Mouse (Mus musculus) hindbrain, embryonic 15.5 days (tissue): ENCODE measurements around the gene Cd163. TPM values are rescaled to one million over a fixed set of nuclear protein-coding genes. Genes with fewer than 3 reads are reported as not detected.

ENCODE experiments used
- ATAC-seq: fragments of 200-750 bp; cut with Nextera tagmentation; 2 replicates; pipeline ENCODE4 v1.8.0; 2017; ENCODE audit warnings: low read depth, moderate number of reproducible peaks, moderate TSS enrichment; ENCODE audit not compliant: low FRiP score
- H3K27ac ChIP-seq: fragments of 300-500 bp; sonication (generic); replicated peaks from 2 replicates; pipeline ENCODE4 v1.5.1; 2015; ENCODE audit warnings: mild to moderate bottlenecking, inconsistent platforms
- H3K27me3 ChIP-seq: fragments of 300-500 bp; sonication (generic); 2 replicates; pipeline ENCODE4 v1.6.1; 2015; ENCODE audit warnings: control low read depth, inconsistent platforms
- H3K36me3 ChIP-seq: fragments of 300-500 bp; sonication (generic); 2 replicates; pipeline ENCODE4 v1.6.1; 2015; ENCODE audit warnings: control low read depth, inconsistent platforms
- H3K4me1 ChIP-seq: fragments of 300-500 bp; sonication (generic); replicated peaks from 2 replicates; pipeline ENCODE4 v1.6.1; 2015; ENCODE audit warnings: control low read depth, inconsistent platforms
- H3K4me2 ChIP-seq: fragments of 300-500 bp; sonication (generic); 2 replicates; pipeline ENCODE4 v1.6.1; 2015; ENCODE audit warnings: moderate library complexity, mild to moderate bottlenecking, inconsistent platforms
- H3K4me3 ChIP-seq: fragments of 300-500 bp; sonication (generic); 2 replicates; pipeline ENCODE4 v1.5.1; 2015; ENCODE audit warnings: mild to moderate bottlenecking, inconsistent platforms
- H3K9ac ChIP-seq: fragments of 300-500 bp; sonication (generic); 2 replicates; pipeline ENCODE4 v1.6.1; 2015; ENCODE audit warnings: inconsistent platforms
- H3K9me3 ChIP-seq: fragments of 300-500 bp; sonication (generic); 2 replicates; pipeline ENCODE4 v1.6.1; 2016; ENCODE audit warnings: control low read depth, inconsistent platforms
- WGBS: fragments of 180-500 bp; shearing (Covaris S2); methylation state at CpG from one replicate; pipeline ENCODE4 v1.1.7; 2015; 5-methylcytosine and 5-hydroxymethylcytosine counted together
- polyA plus RNA-seq: library from polyadenylated mRNA; unstranded; fragments of >200 nt; fragmentation: Nextera tagmentation; extraction: Ambion mirVana; gene quantifications from 2 replicates; pipeline ENCODE4 v1.2.1, GENCODE M21; 2015

The Cd163 gene
- polyA plus RNA-seq, 1 experiment from 2014 or later: 0.66 TPM

DNA sequence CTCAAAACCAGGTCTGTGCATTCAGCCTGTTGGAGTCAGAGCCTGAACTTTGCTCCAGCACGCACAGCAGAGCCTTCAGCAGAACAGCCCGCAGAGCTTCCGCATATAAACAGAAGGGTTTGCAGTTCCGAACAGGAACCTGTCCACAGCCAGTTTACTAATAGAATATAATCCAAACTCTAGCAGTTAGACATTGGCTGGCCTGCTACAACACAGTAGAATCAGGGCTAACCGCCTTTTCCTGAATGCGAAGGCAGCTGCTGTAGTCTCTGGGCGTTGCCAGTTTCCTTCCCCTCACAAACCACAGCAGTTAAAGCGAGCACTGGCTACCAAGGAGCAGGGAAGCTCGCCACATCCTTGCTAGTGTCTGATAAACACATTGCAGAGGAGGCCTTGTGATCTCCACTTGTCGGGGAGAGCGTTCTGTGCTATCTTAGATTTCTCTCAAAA is 71.0 kb downstream of the Cd163 start:
- Histone ChIP-seq H3K4me2 (no peak overlapping the region), H3K4me1 (no peaks in the 10 kb centered on the region), H3K4me3 (no peak overlapping the region), H3K27me3 (no peaks in the 10 kb centered on the region), H3K9me3 (no peaks in the 10 kb centered on the region), H3K36me3 (no peaks in the 10 kb centered on the region), H3K27ac (no peak overlapping the region), H3K9ac (no peak overlapping the region)
- no peak for ATAC-seq
- WGBS: 90% methylated on average over 11 of the region's 11 CpGs

DNA sequence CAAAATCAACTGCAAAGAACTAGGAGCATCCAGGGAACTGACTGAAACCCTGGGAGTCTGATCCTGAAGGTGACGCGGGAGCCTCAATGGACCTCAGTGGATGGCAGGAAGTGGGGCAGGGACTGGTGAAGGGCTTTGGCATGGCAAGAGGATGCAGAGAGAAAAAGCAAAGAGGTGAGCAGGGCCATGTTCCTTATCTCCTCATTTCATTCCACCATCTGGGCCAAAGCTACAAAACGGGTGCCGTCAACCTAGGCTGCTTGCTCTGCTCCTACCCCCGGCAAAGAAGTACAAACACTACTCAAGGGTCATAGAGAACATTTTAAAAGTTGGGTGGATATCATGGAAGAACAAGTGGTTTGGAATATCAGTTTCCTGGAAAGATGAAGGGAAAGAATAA is 71.9 kb downstream of the Cd163 start:
- H3K27me3 ChIP-seq: no peaks in the 10 kb centered on the region
- no peak for ATAC-seq
- H3K27ac ChIP-seq: no peak overlapping the region
- no peaks in the 10 kb centered on the region for H3K4me1 ChIP-seq
- no peak overlapping the region for H3K4me3 ChIP-seq
- no peaks in the 10 kb centered on the region for H3K9me3 ChIP-seq
- no peak overlapping the region for H3K4me2 ChIP-seq
- no peak overlapping the region for H3K9ac ChIP-seq
- 98% methylated on average over 5 of the region's 5 CpGs for WGBS
- no peaks in the 10 kb centered on the region for H3K36me3 ChIP-seq

DNA sequence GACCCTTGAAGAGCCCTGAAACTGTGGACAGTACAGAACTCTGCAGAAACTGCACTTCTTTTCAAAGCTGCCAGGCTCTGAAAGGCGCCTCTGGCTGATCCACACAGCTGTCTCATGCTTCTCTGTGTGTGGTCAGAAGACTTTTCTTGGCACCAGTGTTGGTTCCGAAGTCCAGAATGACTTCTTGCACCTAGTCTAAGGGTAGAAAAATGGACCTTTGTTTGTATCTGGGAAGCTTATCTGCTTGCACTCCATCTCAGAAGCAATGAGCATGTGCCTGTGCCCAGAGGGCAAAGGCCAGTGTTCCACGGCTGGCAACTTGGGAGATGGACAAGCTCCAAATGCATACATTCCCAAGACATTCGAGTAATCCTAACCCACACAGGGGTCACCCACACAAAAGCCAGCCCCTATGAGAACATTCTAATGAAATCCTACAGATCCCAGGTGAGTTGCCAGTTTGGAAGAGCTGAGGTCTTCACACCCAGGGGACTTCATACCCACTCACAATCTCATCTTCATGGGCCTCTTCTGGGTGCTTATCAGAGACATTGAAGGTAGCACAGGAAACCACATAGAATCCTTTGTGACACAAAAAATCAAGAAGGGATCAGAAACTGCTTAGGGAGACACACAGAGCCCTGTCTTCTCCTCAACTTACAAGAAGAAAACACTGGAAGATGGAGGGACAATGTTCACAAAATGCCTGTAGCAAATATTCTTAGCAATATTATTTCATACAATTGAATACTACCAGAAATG is 73.2 kb downstream of the Cd163 start:
- H3K27ac ChIP-seq: no peak overlapping the region
- no peak for ATAC-seq
- no peak overlapping the region for H3K4me3 ChIP-seq
- H3K4me1 ChIP-seq: no peaks in the 10 kb centered on the region
- no peaks in the 10 kb centered on the region for H3K27me3 ChIP-seq
- H3K4me2 ChIP-seq: no peak overlapping the region
- 78% methylated on average over 4 of the region's 4 CpGs for WGBS
- H3K9ac ChIP-seq: no peak overlapping the region
- no peaks in the 10 kb centered on the region for H3K9me3 ChIP-seq
- H3K36me3 ChIP-seq: no peaks in the 10 kb centered on the region

DNA sequence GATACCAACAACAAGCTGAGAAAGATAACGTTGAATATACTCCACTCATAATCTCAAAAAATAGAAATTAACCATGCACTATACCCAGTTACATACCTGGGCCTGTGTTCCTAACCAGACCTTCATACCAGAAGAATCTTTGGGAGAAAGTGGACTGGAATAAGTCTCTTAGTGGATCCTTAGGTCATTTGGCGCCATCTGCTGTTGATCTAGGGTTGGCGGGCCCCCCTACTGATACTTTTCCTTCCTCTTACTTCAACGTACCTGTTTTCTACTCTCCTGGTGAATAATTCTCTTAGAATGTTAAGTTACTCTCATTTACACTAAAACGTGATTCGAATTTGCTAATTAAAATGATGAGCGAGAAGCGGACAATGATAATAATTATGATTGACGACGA is 74.9 kb downstream of the Cd163 start:
- no peak for ATAC-seq
- Histone ChIP-seq H3K4me2 (no peak overlapping the region), H3K9me3 (no peaks in the 10 kb centered on the region), H3K4me1 (no peaks in the 10 kb centered on the region), H3K4me3 (no peak overlapping the region), H3K27me3 (no peaks in the 10 kb centered on the region), H3K36me3 (no peaks in the 10 kb centered on the region), H3K27ac (no peak overlapping the region), H3K9ac (no peak overlapping the region)
- WGBS: 37% methylated on average over 10 of the region's 10 CpGs

Other genes starting within 250 kb of the Cd163 start
- not detected in 2 replicates for gene Vmn2r27, start 72.8 kb upstream of the Cd163 start, polyA plus RNA-seq
- 63.5 and 69.6 TPM in 2 replicates for gene Pex5, start 110.4 kb downstream of the Cd163 start, polyA plus RNA-seq
- gene Clstn3, start 160.1 kb downstream of the Cd163 start, polyA plus RNA-seq: 138 and 148 TPM in 2 replicates
- 0.22 and 0.38 TPM in 2 replicates for gene C1rl, start 188.5 kb downstream of the Cd163 start, polyA plus RNA-seq
- 0.35 and 0.38 TPM in 2 replicates for gene C1ra, start 207.7 kb downstream of the Cd163 start, polyA plus RNA-seq
- gene C1s1, start 237.7 kb downstream of the Cd163 start, polyA plus RNA-seq: 0.62 and 1.1 TPM in 2 replicates